Mouse (Mus musculus): ENCODE measurements around the gene Gm26920.

DNA sequence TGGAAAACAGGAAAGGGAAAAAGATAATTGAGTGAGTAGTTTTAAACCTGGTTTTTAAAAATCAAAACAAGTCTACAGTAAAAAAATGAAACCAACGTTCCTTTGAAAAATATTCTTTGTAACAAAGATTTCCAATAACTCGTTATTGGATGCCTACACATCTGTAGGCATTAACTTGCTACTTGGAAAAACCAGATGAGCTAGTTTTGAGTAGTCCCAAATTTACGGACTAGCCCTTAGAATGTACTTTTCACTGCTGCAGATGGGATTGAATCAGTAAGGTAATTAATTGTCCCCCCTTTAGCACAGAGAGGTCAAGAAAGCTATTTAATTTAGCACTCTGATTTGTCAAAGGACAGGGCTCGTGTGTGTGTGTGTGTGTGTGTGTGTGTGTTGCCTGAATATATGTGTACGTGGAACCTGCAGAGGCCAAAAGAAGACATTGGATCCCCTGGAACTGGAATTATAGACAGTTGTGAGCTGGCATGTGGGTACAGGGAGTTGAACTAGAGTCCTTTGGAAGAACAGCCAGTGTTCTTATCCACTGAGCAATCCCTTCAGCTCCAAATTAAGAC lies 5.4 kb upstream of the Gm26920 start:
- TF ChIP-seq CTCF (IDR thresholded peaks at IDR 0.05; ENCODE audit: borderline replicate concordance, insufficient read depth, low read length) (no peak), POLR2A (IDR thresholded peaks at IDR 0.05; ENCODE audit: low read depth, low read length) (peak; percentile 15; the same call in 1 of the 2 replicates)

Data from embryonic fibroblast, embryonic 13.5 days (primary cell).